Mouse (Mus musculus) megakaryocyte, embryonic 14.5 days (primary cell): ENCODE data around the gene Smoc1. TPM values are rescaled to one million over a fixed set of nuclear protein-coding genes. Genes with fewer than 3 reads are reported as not detected.

Source experiments
- H3K27me3 ChIP-seq: replicated peaks from 2 replicates; pipeline ENCODE3; 2012; ENCODE audit warnings: inconsistent platforms
- H3K36me3 ChIP-seq: replicated peaks from 2 replicates; pipeline ENCODE3; 2012; ENCODE audit warnings: low read length, inconsistent platforms, mixed read lengths
- H3K4me1 ChIP-seq: 2 replicates; pipeline ENCODE4 v1.6.1; 2012; ENCODE audit warnings: inconsistent platforms
- H3K4me3 ChIP-seq: replicated peaks from 2 replicates; pipeline ENCODE3; 2012; ENCODE audit warnings: moderate library complexity, mild to moderate bottlenecking, inconsistent platforms
- H3K9me3 ChIP-seq: 2 replicates; pipeline ENCODE4 v1.6.1; 2012; ENCODE audit warnings: inconsistent platforms
- FLI1 ChIP-seq: IDR thresholded peaks from 2 replicates; pipeline ENCODE4 v1.6.1; 2012; ENCODE audit warnings: low read length, inconsistent platforms, mixed read lengths
- GATA1 ChIP-seq: IDR thresholded peaks from 3 replicates; pipeline ENCODE4 v1.6.1; 2012; ENCODE audit warnings: mixed read lengths, low read length, inconsistent platforms, borderline replicate concordance
- polyA plus RNA-seq: library from polyadenylated mRNA; stranded (reverse); fragments of >175 nt; gene quantifications from 2 replicates; pipeline ENCODE4 v1.2.3, GENCODE M21; 2012; ENCODE audit warnings: low replicate concordance; ENCODE audit not compliant: insufficient read depth

Gene Smoc1
- polyA plus RNA-seq, 1 experiment, result 0.09 TPM

- no peak overlapping the region for H3K4me3 ChIP-seq
- TF ChIP-seq FLI1 (no peak), GATA1 (no peak)
- H3K4me1 ChIP-seq, result no peaks in the 10 kb centered on the region
- no peaks in the 10 kb centered on the region for H3K9me3 ChIP-seq
- H3K36me3 ChIP-seq, result no peaks in the 10 kb centered on the region
- H3K27me3 ChIP-seq, result peaks cover 2% of the 10 kb centered on the region
Observed at GRCm38 (mm10) chr12:81159947-81160346, 133.3 kb downstream of the Smoc1 start.

DNA sequence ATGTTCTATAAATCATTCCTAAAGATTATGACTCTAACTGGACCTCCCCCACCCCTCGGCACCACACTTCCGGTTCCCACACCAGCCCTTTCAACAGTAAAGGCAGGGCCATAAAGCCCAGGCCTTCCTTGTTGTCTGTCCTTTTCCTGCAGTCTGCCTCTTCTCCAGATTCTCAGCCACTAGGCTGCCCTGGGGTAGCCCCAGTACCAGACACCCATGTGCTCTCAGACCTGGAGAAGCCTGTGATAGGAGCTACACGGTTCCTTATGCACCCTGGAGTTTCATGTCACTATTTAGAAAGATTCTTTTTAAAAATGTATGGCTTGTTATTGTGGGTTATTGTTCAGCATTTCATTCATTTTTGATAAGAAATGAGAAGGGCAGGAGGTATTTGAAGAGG is 133.8 kb downstream of the Smoc1 start:
- H3K36me3 ChIP-seq, result no peaks in the 10 kb centered on the region
- no peaks in the 10 kb centered on the region for H3K9me3 ChIP-seq
- peaks cover 2% of the 10 kb centered on the region for H3K27me3 ChIP-seq
- no peaks in the 10 kb centered on the region for H3K4me1 ChIP-seq
- no peak for TF ChIP-seq FLI1
- TF ChIP-seq GATA1, result no peak
- H3K4me3 ChIP-seq, result no peak overlapping the region

DNA sequence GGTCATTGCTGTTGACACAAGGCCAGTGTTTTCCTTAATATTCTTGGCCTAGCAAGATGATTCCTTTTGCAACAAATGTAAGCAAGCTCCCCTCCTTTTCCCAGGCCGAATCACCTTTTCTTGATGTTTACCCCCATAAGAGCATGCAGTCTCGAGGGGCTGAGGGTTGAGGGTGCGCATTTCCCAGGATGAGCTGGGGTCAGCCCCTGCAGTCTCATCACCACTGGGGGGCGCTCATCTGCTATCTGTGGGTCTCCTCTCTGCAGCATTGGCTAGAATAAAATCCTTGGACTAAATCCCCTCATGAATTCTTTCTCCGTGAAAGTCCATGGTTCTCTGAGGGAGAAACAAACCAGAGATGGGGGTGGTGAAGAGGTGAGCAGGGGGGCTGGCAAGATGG is 134.2 kb downstream of the Smoc1 start:
- Histone ChIP-seq H3K4me1 (no peaks in the 10 kb centered on the region), H3K9me3 (no peaks in the 10 kb centered on the region), H3K27me3 (peaks cover 2% of the 10 kb centered on the region), H3K36me3 (no peaks in the 10 kb centered on the region), H3K4me3 (no peak overlapping the region)
- no peak for TF ChIP-seq GATA1
- TF ChIP-seq FLI1, result no peak

- no peak overlapping the region for H3K4me3 ChIP-seq
Observed at GRCm38 (mm10) chr12:81161282-81161681, 134.7 kb downstream of the Smoc1 start.

GRCm38 (mm10) chr12:81163131-81163530 is 136.5 kb downstream of the Smoc1 start:
- TF ChIP-seq FLI1, result no peak
- TF ChIP-seq GATA1, result no peak
- Histone ChIP-seq H3K27me3 (peaks cover 4% of the 10 kb centered on the region), H3K36me3 (no peaks in the 10 kb centered on the region), H3K9me3 (no peaks in the 10 kb centered on the region), H3K4me1 (no peaks in the 10 kb centered on the region), H3K4me3 (no peak overlapping the region)

More at GRCm38 (mm10) chr12:81161282-81161681, 134.7 kb downstream of the Smoc1 start:
- no peaks in the 10 kb centered on the region for H3K4me1 ChIP-seq
- TF ChIP-seq FLI1 (no peak), GATA1 (no peak)
- no peaks in the 10 kb centered on the region for H3K9me3 ChIP-seq
- peaks cover 2% of the 10 kb centered on the region for H3K27me3 ChIP-seq
- H3K36me3 ChIP-seq, result no peaks in the 10 kb centered on the region

- no peak overlapping the region for H3K4me3 ChIP-seq
- TF ChIP-seq GATA1 (no peak), FLI1 (no peak)
- H3K4me1 ChIP-seq, result no peaks in the 10 kb centered on the region
- no peaks in the 10 kb centered on the region for H3K36me3 ChIP-seq
- no peaks in the 10 kb centered on the region for H3K9me3 ChIP-seq
- H3K27me3 ChIP-seq, result peaks cover 2% of the 10 kb centered on the region
Observed at GRCm38 (mm10) chr12:81163566-81163965, 137.0 kb downstream of the Smoc1 start.

DNA sequence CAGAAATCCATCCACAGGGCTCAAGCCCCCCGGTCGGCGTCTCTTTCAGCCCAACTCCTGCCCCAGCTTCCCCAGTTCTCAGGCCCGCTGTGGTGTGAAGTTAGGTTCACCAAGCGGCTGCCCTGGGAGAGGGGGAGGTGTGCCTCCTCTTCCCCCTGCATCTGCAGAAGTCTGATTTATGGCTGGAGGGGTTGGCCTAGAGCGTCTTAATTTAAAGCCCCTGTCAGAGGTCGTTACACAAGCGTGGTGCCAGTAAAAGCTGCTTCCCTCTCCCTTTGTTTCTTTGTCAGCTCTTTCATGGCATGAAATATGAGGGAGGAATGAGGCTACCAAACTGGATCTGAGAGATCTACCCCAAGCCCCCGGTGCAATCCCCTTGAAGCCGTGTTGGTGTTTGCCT is 139.5 kb downstream of the Smoc1 start:
- Histone ChIP-seq H3K4me3 (no peak overlapping the region), H3K4me1 (no peaks in the 10 kb centered on the region), H3K27me3 (peaks cover 2% of the 10 kb centered on the region), H3K36me3 (no peaks in the 10 kb centered on the region), H3K9me3 (no peaks in the 10 kb centered on the region)
- TF ChIP-seq GATA1 (no peak), FLI1 (no peak)

GRCm38 (mm10) chr12:81166615-81167014 is 140.0 kb downstream of the Smoc1 start:
- H3K9me3 ChIP-seq, result no peaks in the 10 kb centered on the region
- no peaks in the 10 kb centered on the region for H3K4me1 ChIP-seq
- TF ChIP-seq GATA1 (no peak), FLI1 (no peak)
- H3K4me3 ChIP-seq, result no peak overlapping the region
- no peaks in the 10 kb centered on the region for H3K36me3 ChIP-seq
- H3K27me3 ChIP-seq, result peaks cover 2% of the 10 kb centered on the region

- no peaks in the 10 kb centered on the region for H3K4me1 ChIP-seq
- no peak overlapping the region for H3K4me3 ChIP-seq
- TF ChIP-seq GATA1 (no peak), FLI1 (no peak)
- no peaks in the 10 kb centered on the region for H3K36me3 ChIP-seq
- peaks cover 2% of the 10 kb centered on the region for H3K27me3 ChIP-seq
- H3K9me3 ChIP-seq, result no peaks in the 10 kb centered on the region
Observed at GRCm38 (mm10) chr12:81167142-81167541, 140.5 kb downstream of the Smoc1 start.

- Histone ChIP-seq H3K4me1 (no peaks in the 10 kb centered on the region), H3K36me3 (no peaks in the 10 kb centered on the region), H3K4me3 (no peak overlapping the region), H3K27me3 (peaks cover 2% of the 10 kb centered on the region), H3K9me3 (no peaks in the 10 kb centered on the region)
- TF ChIP-seq GATA1 (no peak), FLI1 (no peak)
Observed at GRCm38 (mm10) chr12:81168031-81168430, 141.4 kb downstream of the Smoc1 start.

GRCm38 (mm10) chr12:81168494-81168893 is 141.9 kb downstream of the Smoc1 start:
- Histone ChIP-seq H3K4me1 (no peaks in the 10 kb centered on the region), H3K9me3 (no peaks in the 10 kb centered on the region), H3K36me3 (no peaks in the 10 kb centered on the region), H3K27me3 (peaks cover 2% of the 10 kb centered on the region), H3K4me3 (no peak overlapping the region)
- TF ChIP-seq GATA1 (no peak), FLI1 (no peak)
